Mouse (Mus musculus): ENCODE results near the gene Adrb1.

The Adrb1 gene

GRCm38 (mm10) chr19:56721387-56722211 lies at the start of gene Adrb1:
Gene Adrb1, plus strand, starts transcription at chr19:56722199.
- peak; percentile 53 for DNase-seq (ENCODE audit: low spot score)

- DNase-seq (ENCODE audit: low spot score), result no peak
Measured at GRCm38 (mm10) chr19:56675690-56676089, 46.3 kb upstream of the Adrb1 start.

GRCm38 (mm10) chr19:56676506-56676905 lies 45.5 kb upstream of the Adrb1 start:
- no peak for DNase-seq (ENCODE audit: low spot score)

- DNase-seq (ENCODE audit: low spot score), result no peak
Measured at GRCm38 (mm10) chr19:56677611-56678010, 44.4 kb upstream of the Adrb1 start.

GRCm38 (mm10) chr19:56678516-56678915 lies 43.5 kb upstream of the Adrb1 start:
- DNase-seq (ENCODE audit: low spot score), result no peak

- DNase-seq (ENCODE audit: low spot score), result no peak
Measured at GRCm38 (mm10) chr19:56679213-56679965, 42.6 kb upstream of the Adrb1 start.

GRCm38 (mm10) chr19:56679992-56680391 lies 42.0 kb upstream of the Adrb1 start:
- DNase-seq (ENCODE audit: low spot score), result no peak

GRCm38 (mm10) chr19:56682297-56682696 lies 39.7 kb upstream of the Adrb1 start:
- DNase-seq (ENCODE audit: low spot score), result no peak

GRCm38 (mm10) chr19:56682843-56683242 lies 39.2 kb upstream of the Adrb1 start:
- DNase-seq (ENCODE audit: low spot score), result no peak

GRCm38 (mm10) chr19:56685515-56685914 lies 36.5 kb upstream of the Adrb1 start:
- no peak for DNase-seq (ENCODE audit: low spot score)

GRCm38 (mm10) chr19:56686218-56686617 lies 35.8 kb upstream of the Adrb1 start:
- no peak for DNase-seq (ENCODE audit: low spot score)

- DNase-seq (ENCODE audit: low spot score), result no peak
Measured at GRCm38 (mm10) chr19:56687026-56687635, 34.9 kb upstream of the Adrb1 start.

GRCm38 (mm10) chr19:56687676-56688075 lies 34.3 kb upstream of the Adrb1 start:
- no peak for DNase-seq (ENCODE audit: low spot score)

GRCm38 (mm10) chr19:56688661-56689335 lies 33.2 kb upstream of the Adrb1 start:
- DNase-seq (ENCODE audit: low spot score), result no peak

- DNase-seq (ENCODE audit: low spot score), result no peak
Measured at GRCm38 (mm10) chr19:56689493-56689892, 32.5 kb upstream of the Adrb1 start.

GRCm38 (mm10) chr19:56691103-56691502 lies 30.9 kb upstream of the Adrb1 start:
- no peak for DNase-seq (ENCODE audit: low spot score)

GRCm38 (mm10) chr19:56692451-56692850 lies 29.5 kb upstream of the Adrb1 start:
- no peak for DNase-seq (ENCODE audit: low spot score)

GRCm38 (mm10) chr19:56697370-56698144 lies 24.4 kb upstream of the Adrb1 start:
- no peak for DNase-seq (ENCODE audit: low spot score)

- DNase-seq (ENCODE audit: low spot score), result peak; percentile 41
Measured at GRCm38 (mm10) chr19:56700848-56701247, 21.2 kb upstream of the Adrb1 start.

- no peak for DNase-seq (ENCODE audit: low spot score)
Measured at GRCm38 (mm10) chr19:56701404-56702033, 20.5 kb upstream of the Adrb1 start.

- DNase-seq (ENCODE audit: low spot score), result no peak
Measured at GRCm38 (mm10) chr19:56702039-56702438, 20.0 kb upstream of the Adrb1 start.
